Mouse (Mus musculus) heart, embryonic 15.5 days (tissue): Measurements from ENCODE around the gene Map9. TPM values are rescaled to one million over a fixed set of nuclear protein-coding genes. Genes with fewer than 3 reads are reported as not detected.
A peak's percentile ranks its signal among the peaks of the same experiment; 100 is the strongest.
"Not testable (repeated sequence)": the region's sequence is repeated elsewhere in the genome, so short reads cannot be mapped to it uniquely, and the experiment has no call there.

Experiments used
- ATAC-seq: fragments of 200-750 bp; cut with Nextera tagmentation; replicated peaks from 2 replicates; pipeline ENCODE4 v1.8.0; 2017; ENCODE audit warnings: low read depth, moderate TSS enrichment; ENCODE audit not compliant: insufficient number of reproducible peaks, insufficient read depth, low FRiP score
- H3K27ac ChIP-seq: fragments of 300-500 bp; sonication (generic); 2 replicates; pipeline ENCODE4 v1.5.1; 2015; ENCODE audit warnings: mild to moderate bottlenecking, inconsistent platforms
- H3K27me3 ChIP-seq: fragments of 300-500 bp; sonication (generic); 2 replicates; pipeline ENCODE4 v1.6.1; 2015; ENCODE audit warnings: inconsistent platforms
- H3K36me3 ChIP-seq: fragments of 300-500 bp; sonication (generic); 2 replicates; pipeline ENCODE4 v1.6.1; 2015; ENCODE audit warnings: mild to moderate bottlenecking, inconsistent platforms
- H3K4me1 ChIP-seq: fragments of 300-500 bp; sonication (generic); replicated peaks from 2 replicates; pipeline ENCODE4 v1.6.1; 2015; ENCODE audit warnings: inconsistent platforms
- H3K4me2 ChIP-seq: fragments of 300-500 bp; sonication (generic); 2 replicates; pipeline ENCODE4 v1.6.1; 2015; ENCODE audit warnings: inconsistent platforms, mild to moderate bottlenecking, moderate library complexity
- H3K4me3 ChIP-seq: fragments of 300-500 bp; sonication (generic); 2 replicates; pipeline ENCODE4 v1.5.1; 2015; ENCODE audit warnings: mild to moderate bottlenecking, inconsistent platforms
- H3K9ac ChIP-seq: fragments of 300-500 bp; sonication (generic); 2 replicates; pipeline ENCODE4 v1.6.1; 2015; ENCODE audit warnings: mild to moderate bottlenecking, inconsistent platforms
- H3K9me3 ChIP-seq: fragments of 300-500 bp; sonication (generic); replicated peaks from 2 replicates; pipeline ENCODE4 v1.6.1; 2016; ENCODE audit warnings: inconsistent platforms
- WGBS: fragments of 180-500 bp; shearing (Covaris S2); methylation state at CpG from one replicate; pipeline ENCODE4 v1.1.7; 2015; ENCODE audit warnings: mixed read lengths; 5-methylcytosine and 5-hydroxymethylcytosine counted together
- polyA plus RNA-seq: library from polyadenylated mRNA; unstranded; fragments of >200 nt; fragmentation: Nextera tagmentation; extraction: Ambion mirVana; gene quantifications from 2 replicates; pipeline ENCODE4 v1.2.1, GENCODE M21; 2015

Map9 gene
- 6.9 and 7.2 TPM in 2 replicates for polyA plus RNA-seq

DNA sequence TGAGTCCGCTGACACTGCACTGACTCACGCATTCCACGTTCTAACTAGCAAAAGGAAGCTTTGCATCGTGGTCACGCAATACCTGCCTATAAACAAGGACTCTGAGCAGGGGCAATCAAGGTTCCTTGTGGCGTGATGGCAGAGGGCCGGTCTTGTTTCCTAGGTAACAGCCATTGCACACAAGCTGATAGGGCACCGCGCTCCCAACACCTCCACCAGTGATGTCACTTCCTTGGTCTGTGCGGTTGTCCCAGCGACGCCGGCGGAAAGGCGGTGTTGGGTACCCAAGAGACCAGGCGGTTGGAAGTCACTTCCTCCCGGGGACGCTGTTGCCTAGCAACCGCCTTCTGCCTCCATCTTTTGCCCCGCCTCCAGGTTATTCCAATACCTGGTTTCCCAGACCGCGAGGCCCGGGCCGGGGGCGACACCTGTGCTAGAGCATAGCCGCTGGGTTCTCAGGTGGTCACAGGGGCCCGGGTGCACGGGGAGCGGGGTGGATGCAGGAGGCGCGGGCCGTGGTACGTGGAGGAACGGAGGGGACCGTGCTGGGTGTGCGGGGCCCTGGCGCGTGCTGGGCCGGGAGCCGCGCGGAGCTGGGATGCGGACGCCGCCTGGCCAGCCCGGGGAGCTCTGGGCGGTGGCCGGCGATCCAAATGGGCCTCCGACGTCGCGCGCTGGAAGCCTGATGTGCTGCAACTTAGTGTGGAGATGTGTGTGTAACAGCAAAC lies at the start of gene Map9:
Gene Map9 (plus strand): TSS at position 248 of the 728 bp plus-strand sequence.
- Histone ChIP-seq H3K9ac (peak within 1 kb of the TSS; percentile 47), H3K4me1 (peaks cover 8% of the 10 kb centered on the region), H3K27ac (no peak within 1 kb of the TSS), H3K9me3 (no peaks in the 10 kb centered on the region), H3K4me2 (peak within 1 kb of the TSS; percentile 99), H3K27me3 (no peaks in the 10 kb centered on the region), H3K36me3 (no peaks in the 10 kb centered on the region), H3K4me3 (peak within 1 kb of the TSS; percentile 72)
- ATAC-seq = peak; percentile 100
- WGBS = under 1% methylated on average over 49 of the region's 54 CpGs

DNA sequence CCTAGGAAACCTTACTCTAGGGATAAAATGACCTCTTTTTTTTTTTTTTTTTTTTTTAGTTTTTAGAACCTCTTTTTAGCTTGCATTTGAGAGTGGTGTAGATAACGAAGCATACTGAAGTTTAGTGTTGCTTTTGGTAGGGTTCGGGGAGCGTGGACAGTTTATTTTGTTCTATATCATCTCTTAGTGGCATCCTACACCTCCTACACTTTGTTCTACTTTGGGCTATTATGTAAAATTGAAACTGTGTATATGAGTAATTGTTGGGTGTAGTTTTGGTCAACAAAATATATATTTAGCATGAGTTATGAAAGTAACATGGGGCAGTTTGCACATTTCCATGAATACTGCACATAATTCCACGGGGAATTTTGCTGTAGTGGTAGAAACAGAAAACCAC lies 42.1 kb upstream of the Map9 start:
- Histone ChIP-seq H3K4me2 (no peak overlapping the region), H3K4me3 (no peak overlapping the region), H3K27ac (no peak overlapping the region), H3K27me3 (no peaks in the 10 kb centered on the region), H3K36me3 (no peaks in the 10 kb centered on the region), H3K9me3 (no peaks in the 10 kb centered on the region), H3K4me1 (no peaks in the 10 kb centered on the region), H3K9ac (no peak overlapping the region)
- WGBS = 86% methylated on average over 4 of the region's 4 CpGs
- no peak for ATAC-seq

DNA sequence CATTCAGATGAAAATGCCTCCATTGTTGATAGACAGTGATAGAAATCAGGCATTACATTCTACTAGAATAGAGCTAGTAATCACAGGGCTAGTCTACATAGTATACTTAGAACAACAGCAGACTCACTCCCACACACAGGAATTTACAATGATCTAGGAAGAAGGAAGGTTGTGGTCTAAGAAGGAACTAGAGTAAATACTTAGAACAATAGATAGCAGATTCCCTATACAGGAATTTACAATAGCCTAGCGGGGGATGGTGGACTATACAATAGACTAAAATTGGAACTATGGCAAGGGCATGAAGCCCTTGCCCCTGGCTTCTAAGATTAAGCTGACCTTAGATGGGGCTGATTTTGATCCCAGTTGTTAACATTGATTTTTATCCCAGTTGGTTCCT lies 31.1 kb upstream of the Map9 start:
- ATAC-seq, H3K27ac ChIP-seq, H3K4me3 ChIP-seq, H3K9me3 ChIP-seq, H3K36me3 ChIP-seq, H3K27me3 ChIP-seq, H3K4me1 ChIP-seq, H3K4me2 ChIP-seq, H3K9ac ChIP-seq: not testable (repeated sequence)
- WGBS = 100% methylated on average over 1 of the region's 1 CpGs

DNA sequence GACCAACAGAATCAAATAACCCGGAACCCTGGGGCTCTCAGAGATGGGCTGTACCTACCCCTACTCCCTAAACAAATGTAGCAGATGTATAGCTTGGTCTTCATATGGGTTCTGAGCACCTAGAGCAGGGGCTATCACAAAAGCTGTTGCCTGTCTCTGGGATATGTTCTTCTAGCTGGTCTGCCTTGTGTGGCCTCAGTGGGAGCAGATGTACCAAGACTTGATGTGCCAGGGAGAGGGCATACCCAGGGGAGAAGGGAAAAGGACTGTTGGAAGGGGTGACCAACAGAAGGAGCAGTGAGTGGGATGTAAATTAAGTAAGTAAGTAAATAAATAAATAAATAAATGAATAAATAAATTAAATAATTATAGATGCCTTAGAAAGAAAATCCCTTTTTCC lies 25.8 kb upstream of the Map9 start:
- Histone ChIP-seq H3K36me3 (no peaks in the 10 kb centered on the region), H3K4me2 (no peak overlapping the region), H3K27me3 (no peaks in the 10 kb centered on the region), H3K9ac (no peak overlapping the region), H3K4me1 (0 out of 2 replicates have a peak, but pooled peaks cover 3% of the 10 kb centered on the region), H3K9me3 (no peaks in the 10 kb centered on the region), H3K4me3 (no peak overlapping the region), H3K27ac (no peak overlapping the region)
- 84% methylated on average over 1 of the region's 1 CpGs for WGBS
- no peak for ATAC-seq

DNA sequence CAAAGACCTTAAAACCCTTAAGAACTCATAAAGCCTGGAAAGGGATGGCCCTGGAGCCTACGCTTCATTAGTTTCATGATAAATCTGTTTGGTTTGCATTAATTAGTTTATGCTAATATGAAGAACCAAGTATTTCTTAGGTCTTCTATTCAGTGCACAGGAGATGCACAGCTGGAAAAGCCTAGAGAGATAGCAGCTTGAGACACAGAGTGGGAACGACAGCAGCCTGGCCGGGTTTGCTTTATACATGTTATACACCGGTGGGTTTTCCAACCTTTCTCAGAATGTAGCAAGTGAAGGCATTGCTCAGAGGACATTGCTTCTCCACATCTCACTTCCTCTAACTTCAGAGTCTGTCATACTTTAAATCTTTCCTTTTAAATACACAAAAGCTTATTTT lies 25.3 kb upstream of the Map9 start:
- WGBS = 68% methylated on average over 4 of the region's 4 CpGs
- no peaks in the 10 kb centered on the region for H3K36me3 ChIP-seq
- H3K4me1 ChIP-seq = 0 out of 2 replicates have a peak, but pooled peaks cover 3% of the 10 kb centered on the region
- no peak overlapping the region for H3K27ac ChIP-seq
- no peak for ATAC-seq
- H3K9me3 ChIP-seq = no peaks in the 10 kb centered on the region
- H3K9ac ChIP-seq = no peak overlapping the region
- no peaks in the 10 kb centered on the region for H3K27me3 ChIP-seq
- no peak overlapping the region for H3K4me2 ChIP-seq
- no peak overlapping the region for H3K4me3 ChIP-seq

DNA sequence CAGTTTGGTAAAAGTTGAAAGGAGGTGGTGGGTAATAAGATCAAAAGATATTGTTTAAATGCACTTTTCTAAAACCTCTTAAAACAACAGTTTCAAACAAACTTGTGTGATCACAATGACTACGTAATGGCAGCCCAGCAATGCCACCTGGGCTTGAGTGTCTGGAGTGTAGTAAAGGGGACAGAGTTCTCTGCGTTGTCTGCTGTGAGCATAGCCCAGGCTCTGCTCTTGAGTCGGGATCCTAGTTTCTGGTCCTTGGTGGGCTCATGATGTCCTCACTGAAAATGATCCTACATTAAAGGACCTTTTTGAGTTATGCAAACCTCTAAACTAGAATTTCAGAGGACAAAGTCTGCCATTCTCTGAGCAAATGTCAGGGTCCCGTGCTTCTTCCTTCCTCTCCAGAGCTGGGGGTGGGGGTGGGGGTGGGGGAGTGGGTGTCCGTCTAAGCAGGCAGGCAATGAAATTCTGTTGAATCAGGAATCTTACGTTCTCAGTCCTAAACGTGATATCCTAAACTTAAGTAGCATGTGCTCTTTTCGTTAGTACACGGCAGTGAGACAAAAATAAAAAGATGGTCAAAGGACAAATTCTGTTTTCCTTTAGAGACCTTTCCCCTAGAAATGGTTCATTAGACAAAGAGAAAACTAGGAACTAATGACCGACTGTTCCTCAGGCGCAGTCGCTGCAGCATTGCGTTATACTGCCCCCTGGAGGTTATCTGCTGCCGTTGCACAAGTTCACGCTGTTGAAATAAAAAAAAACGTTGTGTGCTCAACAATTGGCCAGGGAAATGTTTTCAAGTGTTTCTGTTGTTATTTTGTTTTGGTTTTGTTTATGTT lies 24.5 kb upstream of the Map9 start:
- ATAC-seq = no peak
- H3K4me1 ChIP-seq = 0 out of 2 replicates have a peak, but pooled peaks cover 3% of the 10 kb centered on the region
- peak overlapping the region; percentile 38; the same call in 1 of the 2 replicates for H3K9ac ChIP-seq
- no peaks in the 10 kb centered on the region for H3K36me3 ChIP-seq
- no peaks in the 10 kb centered on the region for H3K9me3 ChIP-seq
- H3K4me2 ChIP-seq = peak overlapping the region; percentile 60
- no peak overlapping the region for H3K27ac ChIP-seq
- H3K27me3 ChIP-seq = no peaks in the 10 kb centered on the region
- WGBS = 5% methylated on average over 16 of the region's 16 CpGs
- peak overlapping the region; percentile 44 for H3K4me3 ChIP-seq

DNA sequence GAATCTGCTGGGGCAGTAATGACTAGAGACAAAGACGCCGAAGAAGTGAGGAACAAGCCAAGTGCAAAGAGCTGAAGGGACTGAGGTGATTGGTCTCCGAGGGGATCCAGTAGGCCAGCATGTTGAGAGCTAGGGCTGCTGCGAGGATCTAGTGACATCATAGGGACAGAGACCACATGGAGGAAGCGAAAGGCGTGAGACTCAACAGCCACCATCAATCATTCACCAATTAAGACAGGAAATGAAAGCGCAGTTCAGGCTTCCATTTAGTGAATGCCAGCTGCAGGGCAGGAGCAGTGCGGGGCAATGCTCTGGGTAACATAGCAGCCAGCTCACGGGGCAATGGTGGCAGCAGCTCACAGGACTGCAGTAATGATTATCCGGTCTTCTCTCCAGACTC lies 17.7 kb upstream of the Map9 start:
- ATAC-seq = no peak
- H3K4me1 ChIP-seq = no peaks in the 10 kb centered on the region
- H3K9me3 ChIP-seq = no peaks in the 10 kb centered on the region
- H3K27me3 ChIP-seq = no peaks in the 10 kb centered on the region
- 59% methylated on average over 10 of the region's 10 CpGs for WGBS
- H3K9ac ChIP-seq = no peak overlapping the region
- H3K4me3 ChIP-seq = no peak overlapping the region
- no peak overlapping the region for H3K27ac ChIP-seq
- H3K4me2 ChIP-seq = no peak overlapping the region
- H3K36me3 ChIP-seq = no peaks in the 10 kb centered on the region

DNA sequence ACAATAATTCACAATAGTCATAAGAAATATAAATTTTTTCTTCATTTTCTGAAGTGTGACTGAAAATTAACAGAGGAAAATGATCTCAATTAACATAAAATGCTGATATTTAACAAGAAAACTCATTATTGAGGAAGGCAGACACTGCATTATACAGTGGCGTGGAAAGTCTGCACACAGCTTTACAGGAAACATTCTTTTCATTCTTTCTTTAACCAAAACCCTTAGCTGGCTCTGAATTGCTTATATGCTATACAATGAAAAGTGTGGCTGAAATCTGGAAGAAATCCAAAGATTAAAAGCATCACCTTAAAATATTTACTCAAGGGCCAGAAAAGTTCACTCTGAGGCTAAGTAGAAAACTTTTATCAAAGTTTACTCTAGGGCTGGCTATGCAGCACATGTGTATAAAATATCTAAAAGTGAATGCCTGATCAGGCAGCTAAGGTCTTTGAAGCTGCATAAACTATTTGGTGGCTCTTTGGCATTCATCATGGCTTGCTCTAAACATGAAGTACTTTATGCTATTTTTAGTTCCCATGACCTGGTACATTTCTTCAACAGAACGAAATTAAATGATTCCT lies 9.5 kb upstream of the Map9 start:
- no peak overlapping the region for H3K9ac ChIP-seq
- H3K27ac ChIP-seq = 0 out of 2 replicates have a peak overlapping the region, but pooled peaks have one; percentile 31
- H3K27me3 ChIP-seq = no peaks in the 10 kb centered on the region
- 18% methylated on average over 2 of the region's 2 CpGs for WGBS
- H3K9me3 ChIP-seq = no peaks in the 10 kb centered on the region
- H3K4me2 ChIP-seq = no peak overlapping the region
- no peak for ATAC-seq
- no peak overlapping the region for H3K4me3 ChIP-seq
- no peaks in the 10 kb centered on the region for H3K36me3 ChIP-seq
- peaks cover 6% of the 10 kb centered on the region for H3K4me1 ChIP-seq

DNA sequence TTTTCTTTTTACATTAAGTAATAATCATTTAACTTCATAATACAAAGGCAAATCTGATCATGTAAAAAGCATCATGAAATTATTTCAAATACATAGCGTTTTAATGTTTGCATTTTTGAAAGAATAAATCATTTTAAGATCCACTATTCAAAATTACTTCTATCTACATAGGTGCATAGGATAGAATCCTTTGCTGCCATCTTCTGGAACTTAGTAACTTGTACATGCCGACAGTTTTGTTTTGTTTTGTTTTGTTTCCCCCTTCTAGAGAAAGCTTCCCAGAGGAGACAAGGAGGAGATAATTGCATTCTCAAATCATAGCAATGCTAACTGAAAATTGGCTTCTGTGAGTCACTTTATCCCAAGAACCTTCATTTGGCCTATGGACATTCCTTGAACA lies 7.5 kb upstream of the Map9 start:
- Histone ChIP-seq H3K4me3 (no peak overlapping the region), H3K9me3 (no peaks in the 10 kb centered on the region), H3K9ac (no peak overlapping the region), H3K27me3 (no peaks in the 10 kb centered on the region), H3K4me2 (no peak overlapping the region), H3K27ac (no peak overlapping the region), H3K36me3 (no peaks in the 10 kb centered on the region), H3K4me1 (peaks cover 6% of the 10 kb centered on the region)
- WGBS = 17% methylated on average over 2 of the region's 2 CpGs
- ATAC-seq = no peak

DNA sequence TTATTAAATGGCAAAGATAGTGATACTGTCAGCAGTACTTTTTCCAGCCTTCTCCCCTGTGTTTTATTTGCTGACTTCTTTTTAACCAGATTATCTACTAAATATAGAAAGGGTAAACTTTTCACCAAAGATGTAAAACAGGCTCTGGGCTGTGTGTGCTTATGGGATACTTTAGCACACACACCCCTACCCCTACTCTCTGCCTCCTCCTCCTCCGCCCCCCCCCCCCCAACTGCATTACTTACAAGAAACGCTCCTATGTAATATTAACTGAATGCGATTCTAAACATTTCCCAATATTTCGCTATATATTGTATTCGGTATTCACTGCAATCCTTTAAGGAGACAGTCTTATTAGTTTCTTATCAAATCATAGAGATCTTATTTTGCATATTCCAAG lies 504 bp upstream of the Map9 start:
- WGBS = 6% methylated on average over 5 of the region's 5 CpGs
- H3K4me3 ChIP-seq = peak overlapping the region; percentile 72
- no peaks in the 10 kb centered on the region for H3K27me3 ChIP-seq
- no peaks in the 10 kb centered on the region for H3K9me3 ChIP-seq
- H3K27ac ChIP-seq = no peak overlapping the region
- ATAC-seq = no peak
- H3K4me2 ChIP-seq = peak overlapping the region; percentile 99
- H3K9ac ChIP-seq = no peak overlapping the region
- H3K4me1 ChIP-seq = peaks cover 7% of the 10 kb centered on the region
- H3K36me3 ChIP-seq = no peaks in the 10 kb centered on the region

DNA sequence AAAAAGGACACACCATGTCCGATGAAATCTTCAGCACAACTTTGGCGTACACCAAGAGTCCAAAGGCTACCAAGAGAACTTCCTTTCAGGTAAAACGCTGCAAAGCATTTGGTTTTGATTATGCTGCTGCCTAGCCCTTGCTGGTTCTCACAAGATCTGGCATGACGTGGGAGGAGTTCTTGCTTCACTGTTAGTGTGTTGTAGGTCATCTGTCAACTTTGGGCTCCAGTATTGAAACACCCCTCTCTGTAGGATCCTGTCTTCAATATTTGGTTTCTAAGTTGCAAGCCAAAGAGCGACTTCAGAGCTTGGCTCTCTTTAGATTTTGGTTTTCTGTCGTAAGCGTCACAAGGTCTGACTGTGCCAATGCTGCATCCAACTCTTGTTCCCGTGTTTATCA lies 1.2 kb downstream of the Map9 start:
- ATAC-seq = no peak
- H3K9me3 ChIP-seq = no peaks in the 10 kb centered on the region
- H3K27ac ChIP-seq = no peak overlapping the region
- no peak overlapping the region for H3K4me3 ChIP-seq
- no peak overlapping the region for H3K4me2 ChIP-seq
- WGBS = 87% methylated on average over 8 of the region's 8 CpGs
- H3K27me3 ChIP-seq = no peaks in the 10 kb centered on the region
- H3K9ac ChIP-seq = no peak overlapping the region
- 0 out of 2 replicates have a peak, but pooled peaks cover 5% of the 10 kb centered on the region for H3K36me3 ChIP-seq
- H3K4me1 ChIP-seq = peaks cover 8% of the 10 kb centered on the region
